Mouse (Mus musculus) monocyte, adult 5-6 weeks (primary cell): ENCODE measurements around the gene Mief2. TPM values are rescaled to one million over a fixed set of nuclear protein-coding genes. Genes with fewer than 3 reads are reported as not detected.

ENCODE experiments used
- ATAC-seq: fragments of 153-309, 156-312 bp; replicated peaks from 2 replicates; pipeline ENCODE4 v1.8.0; 2017; ENCODE audit warnings: mild to moderate bottlenecking; ENCODE audit not compliant: low TSS enrichment, insufficient number of reproducible peaks, severe bottlenecking, poor library complexity, low FRiP score
- total RNA-seq: library from RNA; stranded (forward); fragments of 200-1000, 200-491, 200-594 nt; gene quantifications from 3 replicates; pipeline ENCODE4 v1.2.3, GENCODE M21; 2017

The Mief2 gene
- total RNA-seq, 1 experiment from 2014 or later: 17.2 TPM

DNA sequence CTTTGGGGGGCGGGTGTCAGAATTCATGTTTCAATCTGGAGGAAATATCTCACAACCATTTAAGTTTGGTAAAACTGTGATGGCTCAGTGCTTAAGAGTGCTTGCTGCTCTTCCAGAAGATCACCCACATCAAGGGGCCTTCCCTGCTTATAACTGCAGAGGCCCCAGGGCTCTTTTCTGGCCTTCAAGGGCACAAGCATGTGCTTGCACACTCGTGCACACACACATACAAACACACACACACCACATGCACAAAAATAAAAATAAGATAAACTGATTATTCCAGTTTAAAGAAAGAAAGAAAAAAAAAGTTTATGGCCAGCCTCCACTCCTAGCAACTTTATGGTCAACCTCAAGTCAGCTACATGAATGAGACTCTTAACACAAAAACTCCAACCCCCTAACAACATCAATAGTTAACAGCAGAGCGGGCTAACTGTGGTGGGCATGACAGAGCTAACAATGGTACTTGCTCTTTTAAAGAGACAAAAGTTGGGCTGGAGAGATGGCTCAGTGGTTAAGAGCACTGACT is 46.0 kb downstream of the Mief2 start:
- ATAC-seq: no peak

DNA sequence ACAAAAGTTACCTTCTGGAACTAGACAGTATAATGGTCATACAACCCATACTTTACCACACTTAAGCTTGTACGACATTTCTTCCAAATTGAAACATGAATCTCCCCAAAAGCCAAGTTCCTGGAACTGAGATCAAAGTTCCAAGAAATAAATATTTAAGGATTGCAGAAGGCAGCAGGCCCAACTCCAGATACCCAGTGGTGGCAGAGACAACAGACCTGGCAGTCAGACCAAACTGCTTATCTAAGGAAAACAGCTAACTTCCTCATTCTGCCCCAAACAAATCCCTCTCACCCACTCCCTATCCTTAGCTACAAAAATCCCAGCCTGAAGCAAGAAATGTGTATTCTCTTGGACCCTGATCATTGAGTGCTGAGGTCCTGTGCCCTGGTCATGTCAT is 46.6 kb downstream of the Mief2 start:
- ATAC-seq: no peak

DNA sequence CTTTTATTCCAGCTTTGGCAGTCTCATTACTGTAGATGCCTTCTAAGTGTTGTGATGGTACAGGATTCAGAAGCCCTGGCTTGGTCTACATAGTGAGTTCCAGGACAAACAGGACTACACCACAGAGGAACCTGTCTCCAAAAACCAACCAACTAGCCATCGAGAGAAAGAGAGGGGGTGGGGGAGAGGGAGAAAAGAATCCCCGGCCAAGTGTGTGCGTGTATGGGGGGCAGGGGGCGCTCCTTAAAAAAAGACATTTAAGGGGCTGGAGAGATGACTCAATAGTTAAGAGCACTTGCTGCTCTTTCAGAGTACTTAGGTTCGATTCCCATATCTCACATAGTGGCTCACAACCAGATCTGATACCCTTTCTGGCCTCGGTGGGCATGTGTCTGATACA is 47.4 kb downstream of the Mief2 start:
- no peak for ATAC-seq

DNA sequence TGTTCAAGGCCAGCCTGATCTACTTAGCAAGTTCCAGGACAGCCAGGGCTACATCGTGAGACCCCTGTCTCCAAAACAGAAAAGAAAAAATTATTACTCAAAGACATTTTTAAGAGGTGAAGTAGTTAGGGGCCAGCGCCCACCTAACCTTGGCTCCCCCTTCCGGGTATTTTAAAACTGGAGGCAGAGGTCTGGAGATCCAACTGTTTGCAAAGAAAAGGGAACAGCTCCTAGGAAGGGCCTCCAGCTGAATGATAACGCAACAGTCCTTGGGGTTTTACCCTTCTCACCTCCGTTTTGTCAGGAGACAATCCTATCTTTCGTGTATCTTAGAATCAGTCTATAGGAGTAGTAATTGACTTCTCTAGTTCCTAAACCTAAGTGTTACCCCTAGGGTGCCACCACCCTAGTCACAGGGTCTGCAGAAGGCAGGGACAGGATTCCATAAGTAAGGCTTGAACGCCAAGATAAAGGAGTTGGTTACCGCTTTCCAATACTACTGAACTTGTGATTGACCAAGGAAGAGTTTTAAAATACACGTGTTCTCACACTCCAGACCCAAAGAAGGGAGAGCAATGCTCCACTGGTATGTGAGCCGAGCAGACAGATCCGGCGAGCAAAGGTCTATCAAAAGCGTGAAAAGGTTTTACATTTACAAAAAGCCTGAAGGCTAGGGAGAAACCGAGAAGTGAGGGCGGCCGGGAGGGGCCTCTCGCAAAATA is 48.1 kb downstream of the Mief2 start:
- ATAC-seq: no peak

DNA sequence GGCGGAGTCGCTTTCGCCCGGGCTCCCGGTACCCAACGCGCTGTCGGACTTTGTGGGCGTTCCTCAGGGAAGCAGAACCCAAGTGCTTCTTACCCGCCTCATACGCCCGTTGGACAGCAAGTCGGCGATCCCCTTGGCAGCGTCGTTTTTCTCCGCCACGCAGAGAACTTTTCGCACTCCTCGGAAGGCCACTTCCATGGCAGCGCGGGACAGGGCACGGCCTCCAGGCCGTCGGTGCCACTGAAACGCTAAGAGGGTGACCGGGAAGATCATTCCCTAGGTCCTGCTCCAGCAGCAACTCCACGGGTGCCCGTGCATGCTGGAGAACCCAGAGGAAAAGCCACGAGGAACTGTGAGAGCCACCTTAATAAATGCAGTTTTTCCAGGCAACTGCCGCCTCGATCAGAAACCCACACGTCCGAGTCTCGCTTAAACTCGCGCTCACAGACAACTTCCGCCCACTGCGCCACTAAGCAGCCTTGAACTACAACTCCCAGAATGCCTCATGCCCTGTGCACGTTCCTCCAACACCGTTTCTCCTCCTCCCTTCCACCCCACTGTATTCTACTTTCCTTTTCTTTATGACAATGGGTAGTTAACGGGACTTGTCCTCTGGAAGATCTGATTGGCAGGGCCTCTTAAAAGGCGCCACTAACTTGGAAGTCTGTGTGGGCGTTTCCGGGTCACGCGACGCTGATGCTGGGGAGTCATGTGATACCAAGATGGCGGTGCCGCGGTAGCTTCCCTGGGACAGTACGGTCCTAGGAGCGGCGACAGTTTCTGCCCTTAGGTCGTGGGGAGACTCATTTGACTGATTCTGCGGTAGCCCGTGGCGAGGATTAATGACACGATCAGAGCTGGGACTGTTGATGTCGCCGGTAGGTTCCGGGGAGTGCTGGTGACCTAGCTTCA is 48.9 kb downstream of the Mief2 start, which contains the start of the genes Top3a and Smcr8:
Gene Top3a, minus strand, starts transcription at position 537 of the 912 bp plus-strand sequence.
Gene Smcr8, plus strand, starts transcription at position 696 of the 912 bp plus-strand sequence.
- ATAC-seq: peak; percentile 92

DNA sequence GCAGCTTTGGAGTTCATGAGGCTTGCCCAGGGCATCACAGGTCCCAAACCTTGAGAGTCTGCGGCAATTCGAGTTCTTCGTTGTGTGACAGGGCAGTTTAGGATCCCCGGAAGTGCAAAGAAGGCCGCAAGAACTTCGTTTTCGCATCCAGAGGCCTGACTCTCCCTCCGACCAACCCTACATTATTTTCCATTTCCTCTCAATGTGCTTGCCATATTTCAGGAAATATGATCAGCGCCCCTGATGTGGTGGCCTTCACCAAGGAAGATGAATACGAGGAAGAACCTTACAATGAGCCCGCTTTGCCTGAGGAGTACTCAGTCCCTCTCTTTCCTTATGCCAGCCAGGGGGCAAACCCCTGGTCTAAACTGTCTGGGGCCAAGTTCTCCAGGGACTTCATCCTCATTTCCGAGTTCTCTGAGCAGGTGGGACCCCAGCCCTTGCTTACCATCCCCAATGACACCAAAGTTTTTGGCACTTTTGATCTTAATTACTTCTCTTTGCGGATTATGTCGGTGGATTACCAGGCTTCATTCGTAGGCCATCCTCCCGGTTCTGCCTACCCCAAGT is 49.7 kb downstream of the Mief2 start:
- ATAC-seq: no peak

DNA sequence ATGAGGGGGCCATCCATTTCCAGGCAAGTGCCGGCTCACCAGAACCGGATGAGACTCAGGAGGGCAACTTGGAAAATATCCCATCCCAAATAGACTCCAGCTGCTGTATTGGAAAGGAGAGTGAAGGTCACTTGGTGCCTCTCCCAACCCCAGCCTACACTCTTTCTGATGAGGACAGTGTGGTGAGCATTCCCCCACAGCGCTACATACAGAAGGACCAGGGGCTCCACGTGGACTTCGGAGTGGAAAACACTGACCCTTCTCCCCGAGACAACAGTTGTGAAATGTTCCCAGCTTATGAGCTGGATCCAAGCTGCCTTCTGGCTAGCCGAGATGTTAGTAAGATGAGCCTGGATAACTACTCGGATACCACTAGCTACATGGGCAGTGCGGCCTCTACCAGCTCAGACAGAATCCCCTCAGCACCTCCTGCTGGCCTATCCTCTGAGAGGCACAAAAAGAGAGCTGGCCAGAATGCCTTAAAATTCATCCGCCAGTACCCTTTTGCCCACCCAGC is 51.5 kb downstream of the Mief2 start:
- ATAC-seq: no peak

Other genes starting within 250 kb of the Mief2 start
- 26.6 to 33.2 TPM (median 29.5 TPM) in 3 replicates for gene Alkbh5, start 192.0 kb upstream of the Mief2 start, total RNA-seq
- gene Llgl1, start 28.7 kb upstream of the Mief2 start, total RNA-seq: 5.3 to 8.3 TPM (median 5.3 TPM) in 3 replicates
- 279 to 316 TPM (median 279 TPM) in 3 replicates for gene Flii, start 1.1 kb upstream of the Mief2 start, total RNA-seq
- gene Top3a, start 49.0 kb downstream of the Mief2 start, total RNA-seq: 13.7 to 17.6 TPM (median 15.4 TPM) in 3 replicates
- gene Smcr8, start 49.1 kb downstream of the Mief2 start, total RNA-seq: 13.8 to 29.7 TPM (median 16.2 TPM) in 3 replicates
- gene Shmt1, start 83.3 kb downstream of the Mief2 start, total RNA-seq: 0.58 to 7.1 TPM (median 3.8 TPM) in 3 replicates
- 13.4 to 21.7 TPM (median 18.0 TPM) in 3 replicates for gene Dhrs7b, start 102.2 kb downstream of the Mief2 start, total RNA-seq
- 37.3 to 47.4 TPM (median 46.5 TPM) in 3 replicates for gene Tmem11, start 150.9 kb downstream of the Mief2 start, total RNA-seq
- gene Natd1, start 186.4 kb downstream of the Mief2 start, total RNA-seq: 2.9 to 3.2 TPM (median 3.0 TPM) in 3 replicates
- gene Map2k3, start 203.6 kb downstream of the Mief2 start, total RNA-seq: 22.4 to 28.9 TPM (median 27.8 TPM) in 3 replicates